Comparison of ENCODE assay signal across 14 mouse cellular contexts in the genomic region with DNA sequence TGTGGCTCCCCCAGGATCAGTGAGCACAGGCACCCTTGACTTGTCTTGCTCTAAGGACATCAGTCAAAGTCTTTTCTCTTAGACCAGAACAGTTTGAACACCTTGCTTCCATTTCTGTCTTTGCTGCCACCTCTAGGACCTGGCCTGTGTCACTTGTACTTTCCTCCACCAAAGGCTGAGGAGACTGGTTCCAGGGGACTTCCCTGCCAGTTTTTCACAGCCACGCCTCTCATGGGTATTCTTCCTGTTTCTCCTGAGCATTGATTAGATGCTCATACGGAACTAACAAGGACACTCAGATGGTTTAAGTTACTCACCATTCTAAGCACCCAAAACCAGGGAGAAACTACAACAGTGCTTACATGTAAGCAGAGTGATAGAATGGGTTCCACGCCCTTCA. TPM values are rescaled to one million over a fixed set of nuclear protein-coding genes. Genes with fewer than 3 reads are reported as not detected.
DNase-seq lines count a peak whose midpoint lies in the region; ATAC-seq lines count a peak whose summit lies in the region.
"Had no signal": no experiment of that assay in that cellular context is flagged by ENCODE, and none has a peak within 500 bp of the region (broad histone marks: within the 10 kb centered on the region; RNA-seq: fewer than 3 reads in every experiment).

No protein-coding gene starts in this region.

- DNase-seq in lung, adult 18-20 months = peak; percentile 34 to 38
- no peak for DNase-seq in lung, postnatal 14 days
- peak; percentile 83 for DNase-seq in induced T-regulatory cell, adult 2 months (ENCODE audit: low read depth)
- peak; percentile 34 to 48 for DNase-seq in monocyte, adult 2 months (ENCODE audit: low read depth in 1 of 2, low spot score in 2 of 2)
- no peak for DNase-seq in cerebellum, postnatal 36 days
- DNase-seq in right cerebral cortex, postnatal 14 days = no peak
- DNase-seq in kidney, postnatal 36 days = no peak
- DNase-seq: cerebellum, adult 18-20 months; forebrain, postnatal 0 days; gastrocnemius, postnatal 25 days; kidney, postnatal 10 days; layer of hippocampus, adult 9-11 months; thymus, adult 2 months had no signal

- peak; percentile 81 for ATAC-seq in CD4-positive, CD25-positive, alpha-beta regulatory T cell, adult 4 months
- ATAC-seq: forebrain, postnatal 0 days had no signal

RNA-seq across cellular contexts. Expression of gene Rapgef1, which starts 59.0 kb away (rescaled TPM):
- 10 to 100 TPM; 28.7 to 35.9 TPM for polyA plus RNA-seq in CD4-positive, CD25-positive, alpha-beta regulatory T cell, adult 4 months (2017; shearing (Covaris generic))

Comparison
In these comparisons a context has a peak if more than half of its experiments do, and no peak if none do; other contexts are left out.
1. DNase-seq: peak in lung, adult 18-20 months (2 of 2), induced T-regulatory cell, adult 2 months (single experiment) and monocyte, adult 2 months (2 of 2); none in lung, postnatal 14 days (single experiment), cerebellum, postnatal 36 days (0 of 2), right cerebral cortex, postnatal 14 days (single experiment) and kidney, postnatal 36 days (0 of 2).